Mouse (Mus musculus) heart, embryonic 15.5 days (tissue): ENCODE measurements around the gene Gpx5. TPM values are rescaled to one million over a fixed set of nuclear protein-coding genes. Genes with fewer than 3 reads are reported as not detected.

ENCODE experiments used
- ATAC-seq: fragments of 200-750 bp; cut with Nextera tagmentation; replicated peaks from 2 replicates; pipeline ENCODE4 v1.8.0; 2017; ENCODE audit warnings: low read depth, moderate TSS enrichment; ENCODE audit not compliant: insufficient number of reproducible peaks, insufficient read depth, low FRiP score
- H3K27ac ChIP-seq: fragments of 300-500 bp; sonication (generic); 2 replicates; pipeline ENCODE4 v1.5.1; 2015; ENCODE audit warnings: mild to moderate bottlenecking, inconsistent platforms
- H3K27me3 ChIP-seq: fragments of 300-500 bp; sonication (generic); 2 replicates; pipeline ENCODE4 v1.6.1; 2015; ENCODE audit warnings: inconsistent platforms
- H3K36me3 ChIP-seq: fragments of 300-500 bp; sonication (generic); 2 replicates; pipeline ENCODE4 v1.6.1; 2015; ENCODE audit warnings: mild to moderate bottlenecking, inconsistent platforms
- H3K4me1 ChIP-seq: fragments of 300-500 bp; sonication (generic); replicated peaks from 2 replicates; pipeline ENCODE4 v1.6.1; 2015; ENCODE audit warnings: inconsistent platforms
- H3K4me2 ChIP-seq: fragments of 300-500 bp; sonication (generic); 2 replicates; pipeline ENCODE4 v1.6.1; 2015; ENCODE audit warnings: inconsistent platforms, mild to moderate bottlenecking, moderate library complexity
- H3K4me3 ChIP-seq: fragments of 300-500 bp; sonication (generic); 2 replicates; pipeline ENCODE4 v1.5.1; 2015; ENCODE audit warnings: mild to moderate bottlenecking, inconsistent platforms
- H3K9ac ChIP-seq: fragments of 300-500 bp; sonication (generic); 2 replicates; pipeline ENCODE4 v1.6.1; 2015; ENCODE audit warnings: mild to moderate bottlenecking, inconsistent platforms
- H3K9me3 ChIP-seq: fragments of 300-500 bp; sonication (generic); replicated peaks from 2 replicates; pipeline ENCODE4 v1.6.1; 2016; ENCODE audit warnings: inconsistent platforms
- WGBS: fragments of 180-500 bp; shearing (Covaris S2); methylation state at CpG from one replicate; pipeline ENCODE4 v1.1.7; 2015; ENCODE audit warnings: mixed read lengths; 5-methylcytosine and 5-hydroxymethylcytosine counted together
- polyA plus RNA-seq: library from polyadenylated mRNA; unstranded; fragments of >200 nt; fragmentation: Nextera tagmentation; extraction: Ambion mirVana; gene quantifications from 2 replicates; pipeline ENCODE4 v1.2.1, GENCODE M21; 2015

Gene Gpx5
- polyA plus RNA-seq, 1 experiment from 2014 or later, result not detected

- Histone ChIP-seq H3K36me3 (no peaks in the 10 kb centered on the region), H3K27me3 (no peaks in the 10 kb centered on the region), H3K4me3 (no peak overlapping the region), H3K9me3 (no peaks in the 10 kb centered on the region), H3K27ac (no peak overlapping the region), H3K4me1 (no peaks in the 10 kb centered on the region), H3K4me2 (no peak overlapping the region), H3K9ac (no peak overlapping the region)
- no peak for ATAC-seq
- WGBS, result 56% methylated on average over 2 of the region's 2 CpGs
Observed at GRCm38 (mm10) chr13:21309788-21310187, 17.3 kb upstream of the Gpx5 start.

- Histone ChIP-seq H3K4me2 (no peak overlapping the region), H3K9me3 (no peaks in the 10 kb centered on the region), H3K4me3 (no peak overlapping the region), H3K27me3 (no peaks in the 10 kb centered on the region), H3K27ac (no peak overlapping the region), H3K36me3 (no peaks in the 10 kb centered on the region), H3K4me1 (peaks cover 11% of the 10 kb centered on the region), H3K9ac (no peak overlapping the region)
- no peak for ATAC-seq
- WGBS, result 73% methylated on average over 3 of the region's 3 CpGs
Observed at GRCm38 (mm10) chr13:21304483-21305066, 12.0 kb upstream of the Gpx5 start.

- 33% methylated on average over 3 of the region's 3 CpGs for WGBS
- Histone ChIP-seq H3K9me3 (no peaks in the 10 kb centered on the region), H3K4me2 (no peak overlapping the region), H3K27me3 (no peaks in the 10 kb centered on the region), H3K4me3 (no peak overlapping the region), H3K9ac (no peak overlapping the region), H3K36me3 (no peaks in the 10 kb centered on the region), H3K27ac (no peak overlapping the region), H3K4me1 (peaks cover 11% of the 10 kb centered on the region)
- no peak for ATAC-seq
Observed at GRCm38 (mm10) chr13:21298557-21298956, 6.0 kb upstream of the Gpx5 start.

GRCm38 (mm10) chr13:21279559-21279958 lies 13.0 kb downstream of the Gpx5 start:
- no peaks in the 10 kb centered on the region for H3K27me3 ChIP-seq
- whole genome bisulfite sequencing, result 1% methylated on average over 13 of the region's 13 CpGs
- peak; percentile 34; the same call in 1 of the 2 replicates for ATAC-seq
- no peaks in the 10 kb centered on the region for H3K9me3 ChIP-seq
- H3K4me1 ChIP-seq, result peaks cover 8% of the 10 kb centered on the region
- H3K4me2 ChIP-seq, result peak overlapping the region; percentile 70
- no peak overlapping the region for H3K27ac ChIP-seq
- peak overlapping the region; percentile 38; the same call in 1 of the 2 replicates for H3K9ac ChIP-seq
- no peaks in the 10 kb centered on the region for H3K36me3 ChIP-seq
- peak overlapping the region; percentile 61 for H3K4me3 ChIP-seq

- H3K4me3 ChIP-seq, result peak overlapping the region; percentile 61
- H3K27ac ChIP-seq, result no peak overlapping the region
- WGBS, result 6% methylated on average over 8 of the region's 8 CpGs
- no peaks in the 10 kb centered on the region for H3K27me3 ChIP-seq
- peak overlapping the region; percentile 38 for H3K9ac ChIP-seq
- peaks cover 8% of the 10 kb centered on the region for H3K4me1 ChIP-seq
- peak overlapping the region; percentile 70 for H3K4me2 ChIP-seq
- ATAC-seq, result no peak
- no peaks in the 10 kb centered on the region for H3K36me3 ChIP-seq
- no peaks in the 10 kb centered on the region for H3K9me3 ChIP-seq
Observed at GRCm38 (mm10) chr13:21279076-21279475, 13.5 kb downstream of the Gpx5 start.

GRCm38 (mm10) chr13:21276551-21276950 lies 16.0 kb downstream of the Gpx5 start:
- peak overlapping the region; percentile 61 for H3K4me3 ChIP-seq
- no peak overlapping the region for H3K27ac ChIP-seq
- peak overlapping the region; percentile 53 for H3K9ac ChIP-seq
- WGBS, result 3% methylated on average over 9 of the region's 9 CpGs
- H3K4me1 ChIP-seq, result peaks cover 8% of the 10 kb centered on the region
- H3K27me3 ChIP-seq, result peaks cover 7% of the 10 kb centered on the region; the same call in 1 of the 2 replicates
- H3K36me3 ChIP-seq, result no peaks in the 10 kb centered on the region
- peak overlapping the region; percentile 77 for H3K4me2 ChIP-seq
- no peaks in the 10 kb centered on the region for H3K9me3 ChIP-seq
- ATAC-seq, result no peak

DNA sequence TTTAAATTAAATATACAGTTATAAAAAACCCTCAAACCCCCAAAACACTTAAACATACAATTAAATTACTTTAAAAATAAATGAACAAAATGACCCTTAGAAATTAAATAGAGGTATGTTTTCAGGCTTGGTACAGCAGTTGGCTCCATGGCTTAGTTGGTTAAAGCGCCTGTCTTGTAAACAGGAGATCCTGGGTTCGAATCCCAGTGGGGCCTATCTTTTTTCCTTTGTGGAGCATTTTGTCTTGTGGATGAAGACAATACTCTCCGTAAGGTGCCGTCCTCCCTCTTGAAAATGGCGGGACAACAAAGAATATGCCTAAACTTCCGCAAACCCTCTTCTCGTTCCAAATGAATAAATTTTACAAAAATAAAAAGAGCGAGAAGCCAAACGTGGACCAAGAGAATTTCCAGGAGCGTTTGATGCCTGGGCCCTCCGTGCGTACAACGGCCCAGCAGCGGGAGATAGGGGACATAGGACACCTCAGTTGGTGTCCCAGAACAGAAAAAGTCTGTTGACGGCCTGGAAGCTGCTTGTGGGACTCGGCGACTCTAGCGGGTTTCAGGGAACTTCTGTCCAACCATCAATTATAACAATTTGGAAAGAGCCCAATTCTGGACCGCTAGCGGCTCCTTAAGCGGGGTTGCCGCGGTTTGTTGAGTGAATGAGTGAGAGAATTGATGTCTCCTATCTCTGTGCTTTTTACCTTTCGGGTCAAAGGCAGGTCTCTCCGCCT lies 16.5 kb downstream of the Gpx5 start:
- 0% methylated on average over 25 of the region's 25 CpGs for WGBS
- H3K4me1 ChIP-seq, result peaks cover 8% of the 10 kb centered on the region
- H3K9me3 ChIP-seq, result no peaks in the 10 kb centered on the region
- H3K27ac ChIP-seq, result no peak overlapping the region
- peak overlapping the region; percentile 61 for H3K4me3 ChIP-seq
- peak overlapping the region; percentile 77 for H3K4me2 ChIP-seq
- H3K36me3 ChIP-seq, result no peaks in the 10 kb centered on the region
- ATAC-seq, result no peak; the same call in 1 of the 2 replicates
- H3K9ac ChIP-seq, result peak overlapping the region; percentile 53
- peaks cover 7% of the 10 kb centered on the region; the same call in 1 of the 2 replicates for H3K27me3 ChIP-seq

GRCm38 (mm10) chr13:21275021-21275814 lies 17.3 kb downstream of the Gpx5 start:
- H3K27me3 ChIP-seq, result peaks cover 7% of the 10 kb centered on the region; the same call in 1 of the 2 replicates
- under 1% methylated on average over 29 of the region's 29 CpGs for whole genome bisulfite sequencing

DNA sequence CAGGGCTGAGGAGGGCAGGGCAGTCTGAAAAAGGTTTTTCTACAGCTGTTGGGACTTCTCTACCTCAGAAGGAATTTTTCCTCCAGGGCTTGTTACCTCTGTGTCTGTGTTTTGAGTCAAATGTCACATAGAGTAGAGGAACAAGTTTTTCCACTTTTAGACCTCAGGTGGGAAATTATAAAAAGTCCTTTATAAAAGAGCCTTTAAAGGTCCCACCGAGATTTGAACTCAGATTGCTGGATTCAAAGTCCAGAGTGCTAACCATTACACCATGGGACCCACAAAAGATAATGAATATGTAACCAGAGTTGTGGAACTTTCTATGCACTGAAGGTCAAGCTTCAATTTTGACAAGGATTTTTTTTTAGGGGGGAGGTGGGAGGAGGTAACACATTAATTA lies 24.3 kb downstream of the Gpx5 start:
- H3K9ac ChIP-seq, result no peak overlapping the region
- no peaks in the 10 kb centered on the region for H3K36me3 ChIP-seq
- 19% methylated on average over 1 of the region's 1 CpGs for WGBS
- H3K4me2 ChIP-seq, result 0 out of 2 replicates have a peak overlapping the region, but pooled peaks have one; percentile 13
- no peak for ATAC-seq
- H3K27ac ChIP-seq, result no peak overlapping the region
- no peak overlapping the region for H3K4me3 ChIP-seq
- H3K9me3 ChIP-seq, result no peaks in the 10 kb centered on the region
- H3K4me1 ChIP-seq, result no peaks in the 10 kb centered on the region
- H3K27me3 ChIP-seq, result peaks cover 5% of the 10 kb centered on the region; the same call in 1 of the 2 replicates

More at GRCm38 (mm10) chr13:21275021-21275814, 17.3 kb downstream of the Gpx5 start:
- Histone ChIP-seq H3K27ac (no peak overlapping the region), H3K4me3 (peak overlapping the region; percentile 61), H3K36me3 (no peaks in the 10 kb centered on the region), H3K9me3 (no peaks in the 10 kb centered on the region), H3K4me2 (peak overlapping the region; percentile 77), H3K9ac (peak overlapping the region; percentile 49), H3K4me1 (peaks cover 8% of the 10 kb centered on the region)
- peak; percentile 43; the same call in 1 of the 2 replicates for ATAC-seq

GRCm38 (mm10) chr13:21267541-21267940 lies 25.0 kb downstream of the Gpx5 start:
- WGBS, result 30% methylated on average over 4 of the region's 4 CpGs

DNA sequence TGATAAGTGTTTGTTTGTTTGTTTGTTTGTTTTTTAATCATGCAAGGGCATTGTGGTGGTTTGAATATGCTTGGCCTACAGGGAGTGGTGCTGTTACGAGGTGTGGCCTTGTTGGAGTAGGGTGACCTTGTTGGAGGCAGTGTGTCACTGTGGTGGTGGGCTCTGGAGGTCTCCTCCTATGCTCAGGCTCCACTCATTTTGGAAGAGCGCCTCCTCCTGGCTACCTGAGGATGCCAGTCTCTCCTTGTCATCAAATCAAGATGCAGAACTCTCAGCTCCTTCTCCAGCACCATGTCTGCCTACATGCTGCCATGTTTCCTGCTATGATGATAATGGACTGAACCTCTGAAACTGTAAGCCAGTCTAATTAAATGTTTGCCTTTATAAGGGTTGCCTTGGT lies 26.8 kb downstream of the Gpx5 start:
- H3K4me1 ChIP-seq, result no peaks in the 10 kb centered on the region
- H3K4me2 ChIP-seq, result no peak overlapping the region
- ATAC-seq, result no peak
- H3K4me3 ChIP-seq, result no peak overlapping the region
- H3K9me3 ChIP-seq, result no peaks in the 10 kb centered on the region
- WGBS, result 61% methylated on average over 2 of the region's 2 CpGs
- H3K36me3 ChIP-seq, result no peaks in the 10 kb centered on the region
- H3K27me3 ChIP-seq, result peaks cover 8% of the 10 kb centered on the region; the same call in 1 of the 2 replicates
- no peak overlapping the region for H3K9ac ChIP-seq
- H3K27ac ChIP-seq, result no peak overlapping the region

More at GRCm38 (mm10) chr13:21267541-21267940, 25.0 kb downstream of the Gpx5 start:
- no peak overlapping the region for H3K4me3 ChIP-seq
- no peaks in the 10 kb centered on the region for H3K9me3 ChIP-seq
- H3K4me2 ChIP-seq, result no peak overlapping the region
- no peak overlapping the region for H3K27ac ChIP-seq
- no peaks in the 10 kb centered on the region for H3K4me1 ChIP-seq
- no peak for ATAC-seq
- no peaks in the 10 kb centered on the region for H3K36me3 ChIP-seq
- H3K27me3 ChIP-seq, result peaks cover 4% of the 10 kb centered on the region; the same call in 1 of the 2 replicates
- no peak overlapping the region for H3K9ac ChIP-seq
